Mouse (Mus musculus): ENCODE results near the gene Acbd3.
A peak's percentile ranks its signal among the peaks of the same experiment; 100 is the strongest.

The Acbd3 gene

GRCm38 (mm10) chr1:180725704-180726179 is at the start of gene Acbd3:
Gene Acbd3 (plus strand): TSS chr1:180726043.
- DNase-seq (ENCODE audit: low spot score in 2 of 2): peak; percentile 86 to 89

GRCm38 (mm10) chr1:180691284-180691683 is 34.6 kb upstream of the Acbd3 start:
- no peak for DNase-seq (ENCODE audit: low spot score in 2 of 2)

GRCm38 (mm10) chr1:180696626-180697352 is 29.1 kb upstream of the Acbd3 start, which contains the start of gene Mixl1:
Gene Mixl1 (minus strand): TSS chr1:180697034.
- no peak for DNase-seq (ENCODE audit: low spot score in 2 of 2)

GRCm38 (mm10) chr1:180698063-180698462 is 27.8 kb upstream of the Acbd3 start:
- DNase-seq (ENCODE audit: low spot score in 2 of 2): no peak

GRCm38 (mm10) chr1:180703400-180703799 is 22.4 kb upstream of the Acbd3 start:
- no peak for DNase-seq (ENCODE audit: low spot score in 2 of 2)

- DNase-seq (ENCODE audit: low spot score in 2 of 2): no peak
Observed at GRCm38 (mm10) chr1:180707368-180707767, 18.5 kb upstream of the Acbd3 start.

- DNase-seq (ENCODE audit: low spot score in 2 of 2): no peak
Observed at GRCm38 (mm10) chr1:180707813-180708212, 18.0 kb upstream of the Acbd3 start.

- no peak for DNase-seq (ENCODE audit: low spot score in 2 of 2)
Observed at GRCm38 (mm10) chr1:180708935-180709776, 16.7 kb upstream of the Acbd3 start.

- DNase-seq (ENCODE audit: low spot score in 2 of 2): no peak
Observed at GRCm38 (mm10) chr1:180718756-180719155, 7.1 kb upstream of the Acbd3 start.

GRCm38 (mm10) chr1:180719483-180719882 is 6.4 kb upstream of the Acbd3 start:
- no peak for DNase-seq (ENCODE audit: low spot score in 2 of 2)

GRCm38 (mm10) chr1:180719951-180720689 is 5.7 kb upstream of the Acbd3 start:
- DNase-seq (ENCODE audit: low spot score in 2 of 2): peak; percentile 39 to 67

- DNase-seq (ENCODE audit: low spot score in 2 of 2): no peak
Observed at GRCm38 (mm10) chr1:180722608-180723007, 3.2 kb upstream of the Acbd3 start.

- DNase-seq (ENCODE audit: low spot score in 2 of 2): no peak
Observed at GRCm38 (mm10) chr1:180723701-180724238, 2.1 kb upstream of the Acbd3 start.

GRCm38 (mm10) chr1:180726183-180726582 is 340 bp downstream of the Acbd3 start:
- peak in 1 of 2 experiments; percentile 10 for DNase-seq (ENCODE audit: low spot score in 2 of 2)

GRCm38 (mm10) chr1:180729231-180729630 is 3.4 kb downstream of the Acbd3 start:
- no peak for DNase-seq (ENCODE audit: low spot score in 2 of 2)

GRCm38 (mm10) chr1:180747827-180748226 is 22.0 kb downstream of the Acbd3 start:
- no peak for DNase-seq (ENCODE audit: low spot score in 2 of 2)

- no peak for DNase-seq (ENCODE audit: low spot score in 2 of 2)
Observed at GRCm38 (mm10) chr1:180752115-180752514, 26.3 kb downstream of the Acbd3 start.

- DNase-seq (ENCODE audit: low spot score in 2 of 2): no peak
Observed at GRCm38 (mm10) chr1:180754376-180754775, 28.5 kb downstream of the Acbd3 start.

GRCm38 (mm10) chr1:180756711-180757110 is 30.9 kb downstream of the Acbd3 start:
- no peak for DNase-seq (ENCODE audit: low spot score in 2 of 2)

GRCm38 (mm10) chr1:180757252-180757955 is 31.6 kb downstream of the Acbd3 start:
- no peak for DNase-seq (ENCODE audit: low spot score in 2 of 2)

GRCm38 (mm10) chr1:180757956-180758520 is 32.2 kb downstream of the Acbd3 start:
- no peak for DNase-seq (ENCODE audit: low spot score in 2 of 2)
